Mouse (Mus musculus) left cerebral cortex, adult 8-10 months (tissue): Measurements from ENCODE around the gene Gm26920. TPM values are rescaled to one million over a fixed set of nuclear protein-coding genes. Genes with fewer than 3 reads are reported as not detected.
"Not testable (repeated sequence)": the region's sequence is repeated elsewhere in the genome, so short reads cannot be mapped to it uniquely, and the experiment has no call there.

Experiments used
- DNase-seq, 2 experiments: peaks; one replicate each; pipeline ENCODE4 v3.0.0; 2022; ENCODE audit warnings: low spot score in 2 of 2
- total RNA-seq, 4 experiments: library from RNA; stranded (reverse); gene quantifications; 2 replicates each; pipeline ENCODE4 v1.2.4; 2022

Gm26920 gene
- under 1 TPM in 1 of 4 experiments, not detected in 3; 0.58 TPM for total RNA-seq

DNA sequence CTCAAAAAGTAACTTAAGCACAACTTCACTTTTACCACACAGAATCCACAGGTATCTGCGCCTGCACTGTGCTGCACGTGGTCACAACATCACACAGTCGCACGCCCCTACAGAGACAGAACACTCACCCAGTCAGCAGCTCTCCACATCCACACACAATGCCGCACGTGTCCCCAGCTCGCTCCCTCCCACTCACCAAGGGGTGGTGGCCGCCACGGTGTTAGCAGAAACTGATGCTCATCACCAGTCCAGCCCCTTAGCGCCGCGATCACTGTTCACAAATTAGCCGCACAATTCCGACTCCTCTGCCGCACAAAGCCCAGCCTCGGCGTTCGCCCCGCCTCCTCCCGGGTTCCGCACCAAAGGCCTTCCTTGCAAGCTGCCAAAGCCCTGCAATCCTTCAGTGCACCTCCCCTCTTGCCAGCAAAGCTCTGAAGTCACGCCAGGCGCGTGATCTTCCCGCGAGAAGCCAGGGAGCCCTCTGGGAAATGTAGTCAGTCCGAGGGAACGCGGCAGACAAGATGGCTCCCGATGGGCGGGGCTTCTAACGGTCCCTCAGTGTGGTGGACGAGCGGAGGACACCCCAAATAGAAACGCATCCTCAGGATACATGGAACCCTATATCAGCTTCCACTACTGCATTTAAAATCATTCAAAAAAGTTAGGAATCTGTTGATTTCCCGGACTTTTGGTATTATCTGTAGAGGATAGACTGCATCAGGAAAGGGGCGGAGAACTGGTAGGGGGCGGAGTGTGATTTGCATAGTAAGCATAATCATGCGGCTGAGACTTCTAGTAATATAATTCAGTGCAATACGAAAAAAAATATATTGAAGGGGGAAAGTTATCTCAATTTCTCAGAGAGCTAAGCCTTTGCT is at the start of gene Gm26920, which contains the start of gene Zfp566:
Gene Gm26920 (minus strand): TSS at position 319 of the 878 bp plus-strand sequence.
Gene Zfp566 (minus strand): TSS at position 436 of the 878 bp plus-strand sequence.
- DNase-seq: peak; percentile 90 to 95

DNA sequence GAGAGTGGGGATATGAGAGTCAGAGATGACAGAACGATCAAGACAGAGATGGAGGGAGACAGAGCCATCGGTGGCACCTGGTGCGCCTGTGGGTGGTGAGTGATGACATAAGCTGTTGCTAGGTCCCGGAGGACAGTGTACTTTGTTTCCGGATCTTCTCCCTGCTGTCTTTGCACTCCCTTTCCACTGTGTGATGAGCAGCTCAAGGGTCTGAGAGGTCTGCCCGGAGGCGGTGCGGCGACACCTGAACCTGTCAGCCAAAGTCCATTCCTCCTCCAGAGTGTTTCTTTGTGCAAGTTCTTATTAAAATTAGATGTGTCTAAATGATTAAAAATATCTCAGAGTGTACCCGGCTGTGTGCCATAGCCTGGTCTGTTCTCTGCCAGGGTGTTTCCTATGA is 46.6 kb upstream of the Gm26920 start:
- no peak for DNase-seq

DNA sequence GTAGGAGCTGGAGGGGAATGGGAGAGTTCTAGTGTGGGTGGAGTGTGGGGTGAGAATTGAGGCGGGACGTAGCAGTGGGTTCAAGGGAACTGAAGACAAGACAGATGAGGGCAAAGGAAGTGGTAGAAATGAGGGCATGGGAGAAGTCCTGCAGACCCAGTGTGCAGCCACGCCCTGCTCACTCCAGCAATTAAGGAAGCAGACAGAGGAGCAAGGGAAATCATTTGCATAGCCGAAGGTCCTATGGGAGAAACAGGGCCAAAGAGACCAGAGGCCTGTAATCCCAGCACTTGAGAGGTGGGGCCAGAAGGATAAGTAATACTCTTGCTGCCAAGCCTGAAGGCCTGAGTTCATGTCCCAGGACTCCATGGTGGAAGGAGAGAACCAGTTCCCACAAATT is 42.2 kb upstream of the Gm26920 start:
- no peak for DNase-seq

DNA sequence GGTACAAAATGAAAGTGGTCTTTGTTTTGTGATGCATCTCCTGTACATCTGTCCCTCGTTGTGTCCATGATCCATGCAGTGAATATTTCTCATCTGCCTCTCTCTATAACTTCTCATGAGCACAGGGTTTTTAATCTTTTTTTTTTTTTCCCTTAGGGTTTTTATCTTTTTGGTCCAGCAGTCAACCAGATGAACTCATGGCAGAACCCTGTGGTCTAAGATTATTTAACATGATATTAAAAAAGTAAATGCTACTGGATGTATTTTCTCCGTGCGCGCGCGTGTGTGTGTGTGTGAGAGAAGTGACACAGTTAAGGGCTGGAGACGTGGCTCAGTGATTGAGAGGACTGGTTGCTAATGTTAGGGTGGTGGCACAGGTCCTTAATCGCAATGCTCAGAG is 39.7 kb upstream of the Gm26920 start:
- DNase-seq: no peak

DNA sequence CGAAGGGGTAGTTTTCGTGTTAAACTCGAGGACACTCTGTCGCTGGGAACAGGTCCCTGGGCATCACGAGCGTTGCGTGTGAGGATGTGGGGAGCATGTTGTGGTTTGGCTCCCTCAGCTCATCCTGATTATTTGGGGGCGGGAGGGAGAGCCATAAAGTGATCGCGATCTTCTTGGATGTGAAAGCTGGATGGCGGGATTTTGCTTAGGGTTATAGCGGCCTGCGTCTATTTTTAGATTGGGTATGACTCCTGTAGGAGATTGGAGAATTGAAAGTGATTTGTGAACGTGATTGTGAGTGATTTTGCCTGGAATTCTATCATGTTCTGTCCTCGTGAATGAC is 31.9 kb upstream of the Gm26920 start:
- no peak for DNase-seq

DNA sequence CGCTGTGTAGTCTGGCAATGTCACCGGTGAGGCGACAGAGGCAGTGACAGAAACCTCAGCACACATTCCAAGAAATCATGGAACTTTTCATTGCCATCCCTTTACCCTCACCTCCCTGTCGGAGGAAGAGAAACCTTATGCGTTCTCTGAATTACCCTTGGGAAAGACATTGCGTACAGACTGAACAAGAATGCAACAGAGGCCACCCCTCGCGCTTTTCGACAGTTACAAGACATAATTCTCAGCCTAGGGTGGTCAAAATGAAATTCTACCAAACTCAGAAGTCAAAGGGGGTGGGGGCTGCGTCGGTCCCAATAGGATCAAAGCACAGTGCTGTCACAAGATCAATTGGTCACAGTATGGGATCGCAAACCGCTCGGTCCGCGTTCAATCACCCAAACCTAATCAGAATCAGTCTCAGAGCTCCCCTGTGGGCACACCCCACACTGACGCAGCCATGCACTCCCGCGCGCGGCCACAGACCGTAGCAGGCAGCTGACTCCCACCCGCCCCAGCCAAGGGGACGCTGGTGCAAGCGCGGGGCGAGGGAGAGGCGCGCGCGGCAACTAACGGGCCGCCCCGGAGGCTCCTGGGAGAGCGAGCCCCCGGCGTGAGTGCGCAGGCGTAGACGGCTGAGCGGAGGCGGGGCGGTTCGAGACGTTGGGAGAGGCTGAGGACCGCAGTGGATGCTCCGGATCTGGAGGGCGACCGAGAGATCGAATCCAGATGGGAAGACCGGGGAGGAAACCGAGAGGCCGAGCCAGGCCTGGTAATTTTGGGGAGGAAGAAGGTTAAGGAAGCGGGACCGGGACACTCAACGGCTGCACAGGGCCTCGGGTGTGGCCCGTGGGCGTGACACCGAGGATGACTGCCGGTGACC is 31.3 kb upstream of the Gm26920 start, which contains the start of gene Zfp382:
Gene Zfp382 (plus strand): TSS at position 635 of the 880 bp plus-strand sequence.
- peak; percentile 78 to 83 for DNase-seq

DNA sequence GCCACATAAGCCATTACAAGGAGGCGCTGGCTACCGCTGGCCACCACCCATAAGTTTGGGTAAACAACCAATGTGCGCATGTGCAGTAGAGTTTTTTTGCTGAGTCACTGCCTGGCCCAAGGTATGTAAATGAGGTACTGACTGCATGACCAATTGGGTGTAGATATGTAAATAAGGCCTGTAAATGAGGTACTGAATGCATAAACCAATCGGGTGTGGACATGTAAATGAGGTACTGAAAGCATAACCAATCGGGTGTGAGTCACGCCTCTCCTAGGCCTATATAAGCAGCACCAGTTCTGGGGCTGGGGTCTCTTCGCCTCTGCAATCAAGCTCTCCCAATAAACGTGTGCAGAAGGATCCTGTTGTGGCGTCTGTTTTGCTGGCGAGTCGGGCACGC is 27.7 kb upstream of the Gm26920 start:
- not testable (repeated sequence) for DNase-seq

DNA sequence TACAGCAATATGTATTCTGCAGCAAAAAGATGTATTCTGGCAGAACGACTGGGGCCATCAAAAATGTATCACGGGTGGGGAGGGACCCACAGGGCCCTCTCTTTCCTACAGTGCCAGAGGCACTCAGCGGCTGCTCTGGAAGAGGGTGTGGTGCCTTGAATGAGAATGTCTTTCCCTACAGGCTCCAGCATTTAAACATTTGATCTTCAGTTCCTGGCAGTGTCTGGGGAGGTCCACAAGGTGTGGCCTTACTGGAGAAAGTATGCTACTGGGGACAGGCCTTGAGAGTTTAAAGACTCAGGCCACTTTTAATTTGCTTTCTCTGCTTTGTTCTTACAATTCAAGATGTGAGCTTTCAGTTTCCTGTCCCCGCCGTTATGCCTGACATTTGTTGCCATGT is 25.9 kb upstream of the Gm26920 start:
- DNase-seq: no peak

DNA sequence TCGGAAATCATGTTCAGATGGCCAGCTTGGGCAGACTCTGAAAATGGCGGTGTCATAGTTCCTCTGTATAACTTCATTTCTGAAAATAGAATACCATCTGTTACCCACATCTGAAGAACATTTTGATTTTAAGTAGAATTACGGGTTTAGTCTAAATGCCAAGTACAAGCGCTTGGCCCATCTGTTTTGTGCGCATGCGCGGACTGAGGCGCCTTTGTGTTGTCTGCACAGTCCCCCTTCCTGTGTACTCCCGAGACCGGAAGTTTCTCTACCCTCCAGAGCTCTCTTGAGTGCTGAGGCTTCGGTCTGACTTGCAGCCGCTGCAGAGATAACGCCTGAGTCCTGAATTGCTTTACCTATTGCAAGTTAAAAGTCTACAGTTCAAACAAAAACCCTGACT is 9.1 kb upstream of the Gm26920 start:
- DNase-seq: peak; percentile 50 to 83

DNA sequence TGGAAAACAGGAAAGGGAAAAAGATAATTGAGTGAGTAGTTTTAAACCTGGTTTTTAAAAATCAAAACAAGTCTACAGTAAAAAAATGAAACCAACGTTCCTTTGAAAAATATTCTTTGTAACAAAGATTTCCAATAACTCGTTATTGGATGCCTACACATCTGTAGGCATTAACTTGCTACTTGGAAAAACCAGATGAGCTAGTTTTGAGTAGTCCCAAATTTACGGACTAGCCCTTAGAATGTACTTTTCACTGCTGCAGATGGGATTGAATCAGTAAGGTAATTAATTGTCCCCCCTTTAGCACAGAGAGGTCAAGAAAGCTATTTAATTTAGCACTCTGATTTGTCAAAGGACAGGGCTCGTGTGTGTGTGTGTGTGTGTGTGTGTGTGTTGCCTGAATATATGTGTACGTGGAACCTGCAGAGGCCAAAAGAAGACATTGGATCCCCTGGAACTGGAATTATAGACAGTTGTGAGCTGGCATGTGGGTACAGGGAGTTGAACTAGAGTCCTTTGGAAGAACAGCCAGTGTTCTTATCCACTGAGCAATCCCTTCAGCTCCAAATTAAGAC is 5.4 kb upstream of the Gm26920 start:
- no peak for DNase-seq

DNA sequence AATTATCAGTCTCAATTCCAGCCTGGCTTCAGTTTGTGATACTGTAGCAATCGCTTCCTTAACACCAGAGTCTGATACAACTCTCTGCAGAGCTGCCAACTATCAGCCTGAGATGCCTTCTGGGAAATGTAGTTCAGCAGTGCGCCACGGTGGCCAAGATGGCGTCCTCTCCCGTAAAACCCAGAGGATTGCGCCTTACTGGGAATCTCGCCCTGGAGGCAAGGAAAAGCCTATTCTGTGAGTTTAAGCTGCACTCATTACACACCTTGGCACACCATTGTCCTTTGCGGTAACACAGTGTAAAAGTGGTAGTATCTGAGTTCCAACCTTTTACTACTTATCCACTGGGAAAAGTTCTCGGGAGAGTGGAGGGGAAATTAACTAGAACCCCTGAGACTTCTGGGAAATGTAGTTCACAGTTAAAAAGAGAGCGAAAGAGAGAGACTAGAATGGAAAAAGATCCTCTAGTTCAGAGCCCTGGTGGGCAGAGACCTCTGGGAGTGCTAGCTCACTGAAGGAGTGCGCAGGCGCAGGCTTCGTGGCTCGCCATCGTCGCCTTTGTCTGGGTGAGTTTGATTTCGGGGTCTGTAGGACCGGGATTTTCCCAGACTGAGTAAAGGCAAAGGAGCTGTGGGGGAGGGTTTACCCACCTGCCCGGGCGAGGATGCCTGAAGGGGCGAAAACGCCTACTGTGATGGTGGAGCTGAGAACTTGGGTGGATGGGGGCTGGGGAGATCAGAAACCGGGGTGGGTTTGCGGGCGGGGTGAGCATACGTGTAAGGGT is 4.6 kb upstream of the Gm26920 start, which contains the start of gene Zfp260:
Gene Zfp260 (plus strand): TSS at position 132 of the 784 bp plus-strand sequence.
- DNase-seq: peak; percentile 83 to 87

DNA sequence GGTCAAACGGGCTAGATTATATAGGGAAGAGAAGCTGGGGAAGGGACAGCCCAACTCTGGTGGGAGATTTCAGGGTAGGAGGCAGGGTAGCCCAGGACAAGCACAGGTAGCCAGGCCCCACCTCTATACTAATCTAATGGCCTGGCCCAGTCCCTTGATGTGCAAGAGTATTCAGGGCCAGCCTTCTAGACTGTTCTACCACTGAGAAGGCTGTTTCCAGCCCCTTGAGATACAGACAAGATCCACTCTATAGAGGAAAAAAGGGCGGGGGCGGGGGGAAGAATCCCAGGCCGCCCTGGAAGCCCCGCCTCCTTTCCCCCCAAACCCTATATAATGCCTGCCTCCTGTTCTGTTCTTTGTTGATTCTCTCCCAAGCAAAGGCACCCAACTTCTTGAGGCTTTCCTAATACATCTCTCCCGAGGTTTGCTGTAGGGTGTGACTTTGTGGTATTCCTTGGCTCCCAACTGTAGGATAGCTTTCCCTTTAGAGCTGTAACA is 3.8 kb upstream of the Gm26920 start:
- DNase-seq: no peak

DNA sequence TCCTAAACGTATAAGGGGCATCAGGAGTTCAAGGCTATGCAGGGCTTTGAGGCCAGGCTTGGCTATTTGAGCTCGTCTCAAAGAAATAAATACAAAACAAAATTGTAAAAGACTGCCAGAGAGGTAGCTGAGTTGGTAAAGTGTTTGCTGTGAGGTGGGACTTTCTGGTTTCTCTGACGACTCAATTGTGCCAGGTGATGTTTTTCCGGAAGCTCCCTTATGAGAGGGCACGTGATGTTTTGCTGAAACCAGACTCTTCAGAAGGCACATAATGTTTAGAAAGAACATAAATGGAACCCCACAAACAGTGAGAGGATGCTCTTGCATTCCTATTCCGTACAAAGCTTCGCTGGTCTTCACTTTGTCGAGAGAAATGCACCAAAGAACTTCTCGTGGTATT is 2.5 kb upstream of the Gm26920 start:
- DNase-seq: no peak

DNA sequence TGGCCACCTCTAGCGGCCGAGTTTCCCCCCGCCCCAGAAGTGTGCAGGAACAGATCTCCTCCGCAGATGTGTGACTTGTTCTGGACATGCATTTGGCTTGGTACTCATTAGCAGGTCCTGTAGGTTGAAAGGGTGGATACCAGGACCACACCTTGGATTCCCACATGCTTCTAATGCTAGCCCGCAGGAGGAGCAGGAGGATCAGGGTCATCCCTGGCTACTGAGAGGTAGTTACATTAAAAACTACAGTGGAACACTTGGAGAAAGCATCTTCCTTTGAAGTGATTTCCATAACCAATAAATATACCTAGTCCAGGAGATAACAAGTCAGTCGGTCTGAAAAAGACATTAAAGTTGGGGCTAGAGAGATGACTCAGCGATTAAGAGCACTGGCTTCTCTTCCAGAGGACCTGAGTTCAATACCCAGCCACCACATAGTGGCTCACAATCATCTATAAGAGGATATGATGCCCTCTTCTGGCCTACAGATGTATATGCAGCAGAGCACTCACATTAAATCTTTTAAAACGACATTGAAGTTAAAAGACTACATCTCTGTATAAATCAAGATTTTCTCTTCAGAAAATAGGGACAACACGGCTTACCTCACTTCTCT is 868 bp upstream of the Gm26920 start:
- DNase-seq: no peak

DNA sequence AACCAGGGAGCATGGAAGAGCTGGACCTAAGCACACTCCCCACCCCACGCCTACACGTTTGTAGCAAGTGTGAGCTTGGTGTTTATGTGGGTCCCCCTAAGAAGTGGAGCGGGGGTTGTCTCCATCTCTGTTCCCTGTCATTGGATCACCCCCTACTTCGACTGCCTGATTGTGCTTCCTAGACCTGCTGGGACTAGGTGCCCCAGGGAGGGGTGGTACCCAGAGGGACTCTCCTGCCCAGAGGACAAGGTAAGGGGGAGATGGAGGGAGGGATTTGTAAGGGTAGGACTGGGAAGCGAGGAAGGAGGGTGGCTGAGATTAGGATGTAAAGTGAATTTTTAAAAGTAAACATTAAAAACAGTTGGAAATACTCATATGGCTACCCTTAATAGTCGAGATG is 805 bp downstream of the Gm26920 start:
- no peak for DNase-seq

DNA sequence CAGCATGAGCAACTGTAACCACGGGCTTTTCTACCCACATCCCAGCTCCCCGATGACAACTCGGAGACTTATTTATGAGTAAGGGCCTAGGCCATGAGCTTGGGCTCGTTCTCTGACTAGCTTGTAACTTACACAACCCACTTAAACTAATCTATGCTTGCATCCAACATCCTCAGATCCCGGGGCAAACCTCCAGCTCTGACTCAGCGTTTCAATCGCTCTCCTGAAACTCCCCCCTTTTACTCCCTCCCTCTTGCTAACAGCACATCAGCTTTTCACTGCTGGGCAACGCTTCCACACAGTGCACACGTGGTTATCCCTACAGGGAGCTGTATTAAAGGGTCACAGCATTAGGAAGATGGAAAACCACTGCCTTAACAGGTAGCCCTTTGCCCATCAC is 3.7 kb downstream of the Gm26920 start:
- peak in 1 of 2 experiments; percentile 52 for DNase-seq

DNA sequence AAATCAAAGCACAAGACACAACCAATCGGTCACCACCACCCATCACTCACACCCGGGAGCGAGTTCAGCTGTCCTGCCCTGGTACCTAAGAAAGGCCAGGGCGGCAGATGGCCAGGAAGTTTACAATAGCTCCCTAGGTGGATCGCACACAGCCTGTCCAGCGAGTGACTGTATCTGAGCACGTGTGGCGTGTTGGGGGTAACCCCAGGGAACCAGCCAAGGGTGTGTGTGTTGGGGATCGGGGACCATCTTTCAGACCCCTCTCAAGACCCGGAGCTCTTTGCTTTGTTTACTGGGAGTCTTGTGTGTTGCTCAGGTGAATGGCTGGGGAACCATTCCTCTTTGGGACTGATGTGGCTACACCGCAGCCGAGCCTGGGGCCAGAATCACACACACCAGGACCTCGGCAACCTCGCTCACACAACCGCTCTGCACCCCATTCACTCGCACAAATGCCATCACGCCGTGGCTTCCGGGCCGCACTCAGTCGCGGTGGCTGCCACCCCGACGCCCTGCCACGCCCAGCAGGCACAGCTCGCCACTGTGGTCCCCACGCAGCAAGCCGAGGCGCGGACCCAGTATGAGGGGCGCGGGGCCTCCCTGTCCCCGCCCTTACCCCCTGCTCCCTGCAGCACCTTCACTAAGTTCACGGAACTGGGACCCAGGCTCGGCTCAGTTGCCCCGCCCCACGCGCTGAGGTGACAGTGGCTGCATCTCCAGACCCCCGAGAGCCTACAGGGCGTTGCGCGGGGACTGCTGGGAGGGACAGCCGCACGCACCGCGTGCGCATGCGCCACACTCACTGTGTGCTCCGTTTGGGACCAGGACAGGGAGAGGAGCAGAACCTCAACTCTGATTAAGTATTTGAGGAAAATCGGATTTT is 17.8 kb downstream of the Gm26920 start, which contains the start of gene Zfp82:
Gene Zfp82 (minus strand): TSS at position 755 of the 883 bp plus-strand sequence.
- peak; percentile 75 to 80 for DNase-seq

DNA sequence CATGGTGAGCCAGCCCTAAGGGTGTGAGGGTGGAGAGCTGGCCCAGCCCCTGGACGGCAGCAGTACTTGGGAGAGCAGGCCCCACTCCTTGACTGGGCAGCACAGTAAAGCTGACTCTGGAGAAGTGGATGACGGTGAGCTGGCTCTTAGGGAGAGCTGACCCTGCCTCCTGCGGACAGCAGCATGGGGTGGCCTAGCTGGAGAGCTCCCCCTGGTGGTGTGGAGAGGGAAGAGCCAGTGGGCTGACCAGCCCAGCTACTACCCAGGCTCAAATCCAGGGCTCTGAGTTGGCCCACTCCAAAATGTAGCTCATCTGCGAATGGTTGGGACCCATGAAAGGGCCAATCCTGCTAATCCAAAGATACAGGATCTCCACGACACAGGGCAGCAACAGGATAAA is 25.6 kb downstream of the Gm26920 start:
- DNase-seq: no peak

DNA sequence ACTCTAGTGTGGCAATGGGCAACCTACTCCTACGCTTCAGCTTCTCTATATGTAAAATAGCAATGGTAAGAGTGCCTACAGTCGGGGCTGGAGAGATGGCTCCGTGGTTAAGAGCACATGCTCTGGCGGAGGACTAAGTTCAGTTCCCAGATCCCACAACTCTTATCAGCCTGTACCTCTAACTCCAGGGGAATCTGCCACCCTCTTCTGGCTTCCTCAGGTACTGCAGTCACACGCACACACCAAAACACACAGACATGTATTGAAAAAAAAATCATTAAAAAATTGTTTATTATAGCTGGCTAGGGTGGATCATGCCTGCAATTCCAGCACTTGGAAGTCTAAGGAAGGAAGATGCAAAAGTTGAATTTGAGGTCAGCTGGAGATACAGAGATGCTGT is 27.7 kb downstream of the Gm26920 start:
- no peak for DNase-seq
